Mouse (Mus musculus) forebrain, postnatal 0 days (tissue): ENCODE measurements around the gene Cyp1a2. TPM values are rescaled to one million over a fixed set of nuclear protein-coding genes. Genes with fewer than 3 reads are reported as not detected.

Experiments
- ATAC-seq: fragments of 200-750 bp; cut with Nextera tagmentation; 2 replicates; pipeline ENCODE4 v1.8.0; 2017; ENCODE audit warnings: mild to moderate bottlenecking, moderate library complexity
- DNase-seq: peaks from one replicate; pipeline ENCODE4 v3.0.0-alpha.2; 2015
- H3K27ac ChIP-seq: fragments of 300-500 bp; sonication (generic); 2 replicates; pipeline ENCODE4 v1.5.1; 2014; ENCODE audit warnings: low read depth, mild to moderate bottlenecking, antibody characterized with exemption, low read length, moderate library complexity, mixed read lengths
- H3K27me3 ChIP-seq: fragments of 300-500 bp; sonication (generic); 2 replicates; pipeline ENCODE4 v1.6.1; 2014; ENCODE audit warnings: mild to moderate bottlenecking, low read length, mixed read lengths; ENCODE audit not compliant: insufficient read depth
- H3K36me3 ChIP-seq: fragments of 300-500 bp; sonication (generic); 2 replicates; pipeline ENCODE4 v1.6.1; 2014; ENCODE audit warnings: mild to moderate bottlenecking, moderate library complexity; ENCODE audit not compliant: insufficient read depth
- H3K4me1 ChIP-seq: fragments of 300-500 bp; sonication (generic); 2 replicates; pipeline ENCODE4 v1.6.1; 2014; ENCODE audit warnings: antibody characterized with exemption; ENCODE audit not compliant: insufficient read depth
- H3K4me2 ChIP-seq: fragments of 300-500 bp; sonication (generic); 2 replicates; pipeline ENCODE4 v1.6.1; 2014; ENCODE audit warnings: low read depth, mild to moderate bottlenecking, moderate library complexity
- H3K4me3 ChIP-seq: fragments of 300-500 bp; sonication (generic); 2 replicates; pipeline ENCODE4 v1.5.1; 2014; ENCODE audit warnings: low read depth, low read length, mixed read lengths
- H3K9ac ChIP-seq: fragments of 300-500 bp; sonication (generic); 2 replicates; pipeline ENCODE4 v1.6.1; 2014; ENCODE audit warnings: mild to moderate bottlenecking
- H3K9me3 ChIP-seq: fragments of 300-500 bp; sonication (generic); 2 replicates; pipeline ENCODE4 v1.6.1; 2016; ENCODE audit warnings: low read length
- CTCF ChIP-seq: sonication (generic); IDR thresholded peaks from 2 replicates; pipeline ENCODE4 v1.5.1; 2016; ENCODE audit warnings: antibody characterized with exemption, control low read depth, low read depth
- WGBS: fragments of 180-500 bp; shearing (Covaris S2); extraction: QIAGEN DNeasy Blood & Tissue Kit; methylation state at CpG from one replicate; pipeline ENCODE4 v1.1.7; 2014; 5-methylcytosine and 5-hydroxymethylcytosine counted together
- polyA plus RNA-seq: library from polyadenylated mRNA; unstranded; fragments of >200 nt; fragmentation: Nextera tagmentation; extraction: Ambion mirVana; gene quantifications from 2 replicates; pipeline ENCODE4 v1.2.1, GENCODE M21; 2015
- total RNA-seq: library from RNA; depleted of rRNA; stranded (reverse); fragments of >200 nt; gene quantifications from 2 replicates; pipeline ENCODE4 v1.2.3, GENCODE M21; 2014

Gene Cyp1a2
- total and polyA plus RNA-seq, 2 experiments from 2014 or later: not detected

DNA sequence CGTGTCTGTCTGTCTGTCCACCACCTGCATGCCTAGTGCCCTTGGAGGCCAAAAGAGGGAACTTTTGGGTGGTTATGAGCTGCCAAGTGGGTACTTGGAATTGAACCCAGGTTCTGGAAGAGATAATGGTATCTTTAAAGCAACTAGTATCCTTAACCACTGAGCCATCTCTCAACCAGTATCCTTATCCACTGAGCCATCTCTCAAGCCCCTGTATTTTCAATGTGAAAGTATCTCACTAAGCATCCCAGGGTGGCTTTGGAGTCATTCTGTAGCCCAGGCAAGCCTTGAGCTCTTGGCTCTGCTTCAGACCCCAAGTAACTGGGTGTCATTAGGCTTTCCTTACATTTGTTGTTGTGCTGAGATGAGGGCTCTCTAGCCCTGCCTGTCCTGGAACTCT, 28.5 kb downstream of the Cyp1a2 start:
- Histone ChIP-seq H3K4me3 (no peak overlapping the region), H3K4me2 (no peak overlapping the region), H3K36me3 (no peaks in the 10 kb centered on the region), H3K9ac (no peak overlapping the region), H3K9me3 (no peaks in the 10 kb centered on the region), H3K27ac (no peak overlapping the region), H3K27me3 (no peaks in the 10 kb centered on the region), H3K4me1 (no peaks in the 10 kb centered on the region; the same call in 1 of the 2 replicates)
- DNase-seq: no peak
- ATAC-seq: no peak
- TF ChIP-seq CTCF: no peak
- WGBS: 89% methylated on average over 1 of the region's 1 CpGs

GRCm38 (mm10) chr9:57653283-57653682, 30.2 kb downstream of the Cyp1a2 start, which contains the start of gene Csk:
Gene Csk (minus strand): TSS chr9:57653631.
- no peak for TF ChIP-seq CTCF

DNA sequence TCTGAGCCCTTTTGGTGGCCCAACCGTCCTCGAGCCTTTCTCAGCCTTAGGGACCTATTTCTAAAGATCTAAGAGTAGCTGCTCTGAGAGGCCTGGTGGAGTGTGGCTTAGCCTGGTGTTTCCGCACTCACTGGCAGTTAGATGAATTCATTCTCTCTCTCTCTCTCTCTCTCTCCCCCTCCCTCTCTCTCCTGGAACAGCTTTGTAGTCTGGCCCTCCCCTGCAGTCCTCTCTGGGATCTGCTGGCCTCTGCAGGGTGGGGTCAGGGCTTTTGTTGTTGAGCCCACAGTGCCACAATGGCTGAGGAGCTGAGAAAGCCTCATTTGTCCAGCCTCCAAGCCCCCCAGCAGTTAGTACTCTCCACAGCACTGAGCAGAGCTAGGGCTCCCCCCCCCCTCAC, 30.6 kb downstream of the Cyp1a2 start:
- WGBS: 15% methylated on average over 3 of the region's 3 CpGs
- DNase-seq: no peak
- no peak for ATAC-seq
- TF ChIP-seq CTCF: no peak
- H3K9me3 ChIP-seq: no peaks in the 10 kb centered on the region
- no peaks in the 10 kb centered on the region; the same call in 1 of the 2 replicates for H3K4me1 ChIP-seq
- no peak overlapping the region for H3K9ac ChIP-seq
- H3K27me3 ChIP-seq: no peaks in the 10 kb centered on the region
- H3K27ac ChIP-seq: no peak overlapping the region
- H3K4me3 ChIP-seq: no peak overlapping the region
- no peak overlapping the region for H3K4me2 ChIP-seq
- no peaks in the 10 kb centered on the region for H3K36me3 ChIP-seq

More at GRCm38 (mm10) chr9:57653283-57653682, 30.2 kb downstream of the Cyp1a2 start, which contains the start of gene Csk:
- Histone ChIP-seq H3K4me1 (no peaks in the 10 kb centered on the region; the same call in 1 of the 2 replicates), H3K4me3 (no peak within 1 kb of the TSS), H3K9me3 (no peaks in the 10 kb centered on the region), H3K27ac (no peak within 1 kb of the TSS), H3K4me2 (no peak within 1 kb of the TSS), H3K36me3 (no peaks in the 10 kb centered on the region), H3K27me3 (no peaks in the 10 kb centered on the region), H3K9ac (no peak within 1 kb of the TSS)
- DNase-seq (no peak), ATAC-seq (no peak)
- WGBS: 43% methylated on average over 5 of the region's 5 CpGs

GRCm38 (mm10) chr9:57652351-57652750, 31.2 kb downstream of the Cyp1a2 start:
- TF ChIP-seq CTCF: no peak
- no peaks in the 10 kb centered on the region for H3K27me3 ChIP-seq
- H3K36me3 ChIP-seq: no peaks in the 10 kb centered on the region
- H3K27ac ChIP-seq: no peak overlapping the region
- no peak overlapping the region for H3K4me2 ChIP-seq
- no peak for ATAC-seq
- no peak overlapping the region for H3K4me3 ChIP-seq
- no peaks in the 10 kb centered on the region; the same call in 1 of the 2 replicates for H3K4me1 ChIP-seq
- no peaks in the 10 kb centered on the region for H3K9me3 ChIP-seq
- no peak overlapping the region for H3K9ac ChIP-seq
- DNase-seq: no peak
- 68% methylated on average over 9 of the region's 9 CpGs for WGBS

DNA sequence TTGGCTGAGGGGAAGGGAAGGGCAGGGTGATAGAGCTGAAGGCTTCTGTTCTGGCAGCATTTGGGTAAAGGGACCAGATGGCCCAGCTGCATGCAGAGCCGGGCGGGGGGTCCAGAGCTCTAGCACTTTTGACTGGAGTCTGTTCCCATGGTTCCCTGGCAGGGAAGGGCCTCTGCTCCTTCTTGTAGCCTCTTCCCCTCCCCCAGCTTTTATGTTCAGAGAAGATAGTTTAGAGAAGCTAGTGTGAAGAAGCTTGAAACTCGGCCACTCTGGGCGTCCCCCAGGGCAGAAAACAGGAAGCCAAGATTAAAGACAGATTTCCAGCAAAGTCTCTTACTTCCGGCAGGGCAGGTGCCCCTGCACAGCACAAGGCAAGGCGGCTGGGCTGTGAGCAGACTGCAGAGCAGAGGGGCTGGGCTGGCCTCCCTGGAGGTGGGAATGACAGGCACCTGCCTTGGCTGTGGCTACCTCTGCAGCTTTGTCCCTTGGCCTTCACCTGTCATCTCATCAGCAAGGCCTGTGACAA, 32.7 kb downstream of the Cyp1a2 start:
- H3K27ac ChIP-seq: no peak overlapping the region

DNA sequence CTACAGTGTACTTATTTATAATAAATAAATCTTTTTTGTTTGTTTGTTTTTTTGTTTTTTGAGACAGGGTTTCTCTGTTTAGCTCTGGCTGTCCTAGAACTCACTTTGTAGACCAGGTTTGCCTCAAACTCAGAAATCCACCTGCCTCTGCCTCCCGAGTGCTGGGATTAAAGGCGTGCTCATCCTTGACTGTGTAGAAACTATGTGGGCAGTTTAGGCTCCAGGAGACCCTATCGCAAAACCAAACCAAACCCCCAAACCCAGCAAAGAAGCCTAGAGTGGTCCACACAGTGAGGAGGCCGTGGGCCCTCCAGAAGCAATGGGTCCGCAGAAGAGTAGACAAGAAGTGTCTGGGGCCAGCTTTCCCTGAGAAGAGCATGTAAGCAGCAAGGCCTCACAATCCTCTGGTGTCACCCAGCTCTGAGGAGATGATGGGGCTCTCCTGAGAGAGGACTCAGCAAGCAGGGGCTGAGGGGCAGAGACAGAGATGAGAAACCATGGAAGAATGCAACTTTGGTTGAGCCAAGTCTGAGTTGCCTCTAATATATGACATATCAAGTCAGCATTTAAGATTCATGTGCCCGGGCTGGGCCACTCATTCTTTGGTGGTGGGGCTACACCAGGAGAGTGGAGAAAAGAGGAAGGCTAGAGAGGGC, 33.2 kb downstream of the Cyp1a2 start:
- WGBS: 90% methylated on average over 6 of the region's 6 CpGs
- H3K4me1 ChIP-seq: no peaks in the 10 kb centered on the region
- H3K9me3 ChIP-seq: no peaks in the 10 kb centered on the region
- no peak overlapping the region for H3K27ac ChIP-seq
- ATAC-seq (no peak), DNase-seq (no peak)
- H3K4me3 ChIP-seq: no peak overlapping the region
- no peaks in the 10 kb centered on the region for H3K36me3 ChIP-seq
- H3K27me3 ChIP-seq: no peaks in the 10 kb centered on the region
- H3K9ac ChIP-seq: no peak overlapping the region; the same call in 1 of the 2 replicates
- no peak overlapping the region for H3K4me2 ChIP-seq
- TF ChIP-seq CTCF: no peak

More for the DNA sequence above, 32.7 kb downstream of the Cyp1a2 start:
- Histone ChIP-seq H3K4me3 (no peak overlapping the region), H3K27me3 (no peaks in the 10 kb centered on the region), H3K9ac (no peak overlapping the region; the same call in 1 of the 2 replicates), H3K4me1 (no peaks in the 10 kb centered on the region; the same call in 1 of the 2 replicates), H3K9me3 (no peaks in the 10 kb centered on the region), H3K4me2 (no peak overlapping the region), H3K36me3 (no peaks in the 10 kb centered on the region)
- DNase-seq (peak; percentile 29), ATAC-seq (peak; percentile 68)
- no peak for TF ChIP-seq CTCF
- 33% methylated on average over 6 of the region's 6 CpGs for WGBS
